Mouse (Mus musculus) T-helper 1 cell (primary cell): ENCODE data around the gene Srp54a.
"Not testable (repeated sequence)": the region's sequence is repeated elsewhere in the genome, so short reads cannot be mapped to it uniquely, and the experiment has no call there.

ENCODE experiments used
- in situ Hi-C: fragments of 300-600 bp; cut with MboI, MseI; formaldehyde crosslinking; loops from one replicate; pipeline ENCODE4 v1.15.1; 2025; ENCODE audit warnings: high pct_unique_total_duplicates

Gene Srp54a

DNA sequence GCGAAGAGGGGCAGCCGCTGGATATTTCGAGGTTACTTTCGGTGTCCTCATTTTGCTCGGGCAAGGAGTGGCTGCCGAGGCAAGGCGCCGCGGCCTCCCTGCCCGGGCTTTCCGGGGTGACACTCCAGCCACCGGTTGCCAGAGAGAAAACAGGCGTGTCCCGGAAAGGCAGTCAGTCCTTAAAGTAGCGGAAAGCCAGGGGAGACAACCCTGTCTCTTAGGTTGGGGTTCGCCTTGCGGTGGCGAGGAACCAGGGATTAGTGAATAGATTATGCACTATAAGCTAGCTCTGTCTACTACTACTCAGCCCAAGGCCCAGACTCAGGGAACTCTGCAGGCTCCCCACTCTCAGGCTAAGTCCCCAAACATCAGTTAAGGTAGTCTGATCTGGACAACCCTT lies 44.7 kb downstream of the Srp54a start:
- in situ Hi-C loops, result loop anchor here (25.0 kb wide), 1 partner anchor 362 kb away; no protein-coding TSS in a partner anchor

DNA sequence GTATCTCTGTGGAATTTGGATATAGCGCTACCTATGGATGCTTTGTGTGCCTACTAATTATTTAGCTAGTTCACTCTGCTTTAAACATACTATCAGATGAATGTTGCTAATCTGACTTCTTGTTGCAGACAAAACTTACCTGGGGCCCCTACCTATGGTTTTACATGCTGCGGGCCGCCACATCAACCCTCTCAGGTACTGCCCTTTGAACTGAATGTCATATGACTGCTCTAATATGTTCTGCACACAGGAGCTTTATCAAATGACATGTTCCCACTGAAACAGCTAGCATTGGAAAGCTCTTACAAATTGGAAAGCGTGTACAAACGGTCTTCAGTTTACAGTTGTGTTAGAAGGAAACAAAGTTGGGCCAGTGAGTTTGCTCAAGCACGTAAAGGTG lies 55.5 kb downstream of the Srp54a start:
- in situ Hi-C loops, result not testable (repeated sequence)

DNA sequence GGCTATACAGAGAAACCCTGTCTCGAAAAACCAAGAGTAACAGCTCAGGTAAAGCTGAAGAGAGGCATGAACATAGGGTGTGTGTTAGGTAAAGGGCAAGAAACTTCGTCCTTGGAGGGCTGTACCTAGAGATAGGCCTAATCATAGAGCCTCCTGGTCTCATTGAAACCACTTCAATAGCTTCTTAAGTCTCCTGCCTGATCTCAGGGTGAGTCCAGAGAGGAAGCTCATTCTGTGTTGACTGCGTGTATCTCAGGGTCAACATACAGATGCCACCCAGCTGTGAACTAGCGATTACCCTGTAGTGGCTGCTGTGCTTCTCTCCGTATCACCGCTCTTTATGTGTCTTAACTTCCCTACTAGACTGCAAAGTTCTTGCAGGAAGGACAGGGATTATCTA lies 57.8 kb downstream of the Srp54a start:
- in situ Hi-C loops, result not testable (repeated sequence)

DNA sequence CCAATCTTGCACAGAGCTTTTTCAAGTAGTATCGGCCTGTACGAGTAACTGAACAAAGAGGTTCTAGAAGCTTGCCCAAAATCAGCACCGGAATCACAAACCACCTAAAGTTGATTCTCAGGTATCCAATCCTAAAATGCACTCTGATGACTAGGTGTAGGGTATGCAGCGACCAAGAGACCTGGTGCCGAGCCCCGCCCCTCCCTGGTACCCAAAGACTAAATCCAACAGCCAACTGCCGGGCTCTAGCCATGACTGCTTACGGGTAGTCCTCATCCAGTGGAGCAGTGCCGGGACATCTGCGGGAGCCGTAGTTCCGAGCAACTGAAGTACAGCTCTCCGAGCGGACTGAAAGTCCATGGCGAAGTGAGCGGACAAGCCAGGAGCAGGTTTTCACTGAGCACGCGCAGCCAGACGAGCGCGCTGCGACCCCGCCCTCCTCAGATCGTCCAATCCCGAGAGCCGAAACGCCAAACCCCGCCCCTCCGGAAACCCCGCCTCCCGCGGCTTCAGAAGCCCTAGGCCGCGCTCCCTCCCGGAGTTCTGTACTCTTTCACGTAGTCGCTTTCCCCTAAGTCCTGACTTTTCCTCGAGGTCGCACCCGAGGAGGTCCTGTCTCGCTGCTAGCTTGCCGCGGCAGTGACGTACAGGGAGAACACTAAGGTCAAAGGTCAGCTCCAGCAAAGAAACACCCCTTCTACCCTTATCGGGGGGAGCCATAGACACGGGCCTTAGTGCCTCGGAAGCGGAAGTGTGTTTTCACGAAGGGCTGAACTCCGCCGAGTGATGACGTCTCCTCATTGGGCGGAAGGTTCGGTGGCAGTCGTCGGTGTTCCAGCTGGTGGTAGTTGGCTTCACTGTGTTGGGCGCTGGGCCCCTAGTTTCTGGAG lies 74.7 kb downstream of the Srp54a start, which contains the start of gene Srp54b:
Gene Srp54b (plus strand): TSS at position 546 of the 890 bp plus-strand sequence.
- in situ Hi-C loops, result loop anchor here (5.0 kb wide), 1 partner anchor 77 kb away; the partner anchor contains the start of gene Srp54c

DNA sequence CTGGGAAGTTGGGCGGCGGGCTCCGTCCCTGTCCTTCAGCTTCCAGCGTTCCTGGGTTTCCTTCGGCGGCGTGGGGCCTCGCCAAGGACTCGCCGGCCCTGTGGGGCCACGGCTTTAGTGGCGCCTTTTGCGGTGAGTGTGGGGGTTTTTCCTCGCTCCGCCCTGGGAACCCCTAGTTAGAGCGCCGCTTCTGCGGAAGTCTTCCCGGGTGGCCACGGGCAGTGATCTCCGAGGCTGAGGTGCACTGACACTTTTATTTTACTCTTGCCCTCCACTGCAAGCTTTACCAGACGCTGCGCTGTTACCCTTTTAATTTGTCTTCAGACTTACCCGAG lies 75.4 kb downstream of the Srp54a start:
- in situ Hi-C loops, result loop anchor here (5.0 kb wide), 1 partner anchor 77 kb away; the partner anchor contains the start of gene Srp54c
